Mouse (Mus musculus): ENCODE measurements around the gene Lcorl.

DNA sequence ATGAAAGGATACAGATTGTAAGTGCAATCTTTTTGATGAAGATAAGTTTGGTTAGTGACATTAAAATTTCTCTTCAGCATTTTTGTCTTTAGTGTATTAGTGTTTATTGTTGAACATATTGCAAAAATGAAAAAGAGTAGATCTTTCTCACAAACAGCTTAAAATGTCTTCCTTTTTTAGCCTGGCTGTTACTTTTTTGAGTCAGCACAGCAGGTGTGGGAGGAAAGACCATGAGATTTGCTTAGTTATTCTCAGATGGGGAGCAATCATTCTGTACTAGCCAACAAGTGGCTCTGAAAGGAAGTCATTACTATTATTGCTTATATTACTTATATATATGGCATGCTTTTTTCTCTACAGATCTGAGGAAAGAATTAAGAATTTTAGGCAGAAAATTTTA is 177.5 kb downstream of the Lcorl start:
- no peak for TF ChIP-seq POLR2A (IDR thresholded peaks at IDR 0.05; ENCODE audit: insufficient read depth, low read length)
- TF ChIP-seq CTCF (IDR thresholded peaks at IDR 0.05; ENCODE audit: low read depth, low read length), result no peak
